Mouse (Mus musculus) mouse trophoblast stem cell (cell line): ENCODE data around the gene Itih2.

Experiments used
- in situ Hi-C, 2 experiments: fragments of 300-500 bp; cut with MseI, MboI; formaldehyde crosslinking; loops; 2 replicates in 1 of 2; 3 replicates in 1 of 2; pipeline ENCODE4 v1.15.1; 2025

The Itih2 gene

GRCm38 (mm10) chr2:10119276-10119675 is 11.9 kb downstream of the Itih2 start:
- in situ Hi-C loops = no loop called here

- in situ Hi-C loops = no loop called here
These were observed 12.4 kb downstream of the Itih2 start for GRCm38 (mm10) chr2:10118751-10119150.

GRCm38 (mm10) chr2:10108535-10109189 is 22.5 kb downstream of the Itih2 start:
- in situ Hi-C loops = no loop called here

- in situ Hi-C loops = loop anchor here in 1 of 2 experiments (5.0 kb wide), 1 partner anchor 186 kb away; no protein-coding TSS in a partner anchor
These were observed 30.0 kb downstream of the Itih2 start for GRCm38 (mm10) chr2:10101180-10101579.

GRCm38 (mm10) chr2:10100471-10100870 is 30.7 kb downstream of the Itih2 start:
- in situ Hi-C loops = loop anchor here in 1 of 2 experiments (5.0 kb wide), 1 partner anchor 187 kb away; no protein-coding TSS in a partner anchor

- in situ Hi-C loops = loop anchor here in 1 of 2 experiments (5.0 kb wide), 1 partner anchor 189 kb away; no protein-coding TSS in a partner anchor
These were observed 32.5 kb downstream of the Itih2 start for GRCm38 (mm10) chr2:10098598-10099215.

- in situ Hi-C loops = loop anchor here in 1 of 2 experiments (5.0 kb wide), 1 partner anchor 193 kb away; no protein-coding TSS in a partner anchor
These were observed 36.7 kb downstream of the Itih2 start for GRCm38 (mm10) chr2:10094327-10095100.

GRCm38 (mm10) chr2:10087256-10087850 is 43.8 kb downstream of the Itih2 start:
- in situ Hi-C loops = no loop called here

GRCm38 (mm10) chr2:10082737-10083136 is 48.5 kb downstream of the Itih2 start:
- in situ Hi-C loops = no loop called here

GRCm38 (mm10) chr2:10081453-10082080 is 49.6 kb downstream of the Itih2 start:
- in situ Hi-C loops = no loop called here

GRCm38 (mm10) chr2:10080310-10081010 is 50.7 kb downstream of the Itih2 start, which contains the start of the genes Atp5c1 and Kin:
TSS of gene Atp5c1 (minus strand) at chr2:10080510.
TSS of gene Kin (plus strand) at chr2:10080593.
- in situ Hi-C loops = no loop called here

GRCm38 (mm10) chr2:10079745-10080309 is 51.4 kb downstream of the Itih2 start:
- in situ Hi-C loops = no loop called here

- in situ Hi-C loops = no loop called here
These were observed 54.5 kb downstream of the Itih2 start for GRCm38 (mm10) chr2:10076675-10077074.

GRCm38 (mm10) chr2:10074470-10074869 is 56.7 kb downstream of the Itih2 start:
- in situ Hi-C loops = no loop called here

- in situ Hi-C loops = no loop called here
These were observed 59.4 kb downstream of the Itih2 start for GRCm38 (mm10) chr2:10071751-10072150.

GRCm38 (mm10) chr2:10058836-10059235 is 72.4 kb downstream of the Itih2 start:
- in situ Hi-C loops = no loop called here

GRCm38 (mm10) chr2:10051996-10052395 is 79.2 kb downstream of the Itih2 start:
- in situ Hi-C loops = no loop called here

- in situ Hi-C loops = no loop called here
These were observed 80.3 kb downstream of the Itih2 start for GRCm38 (mm10) chr2:10050878-10051277.

GRCm38 (mm10) chr2:10049456-10049855 is 81.7 kb downstream of the Itih2 start:
- in situ Hi-C loops = no loop called here

GRCm38 (mm10) chr2:10048461-10048860 is 82.7 kb downstream of the Itih2 start, which contains the start of gene Taf3:
TSS of gene Taf3 (minus strand) at chr2:10048596.
- in situ Hi-C loops = no loop called here
